In genomic region chr3:138906112-138906880, GRCm38 (mm10) we compare ENCODE assay signal across 8 mouse cellular contexts.
A peak's percentile ranks its signal among the peaks of the same experiment; 100 is the strongest.
DNase-seq lines count a peak whose midpoint lies in the region; ATAC-seq lines count a peak whose summit lies in the region.

No protein-coding gene starts in this region.

- no peaks in the 10 kb centered on the region for H3K27me3 ChIP-seq in limb, embryonic 10.5 days (ENCODE audit: low read depth, poor library complexity, severe bottlenecking)
- no peaks in the 10 kb centered on the region for H3K27me3 ChIP-seq in midbrain, embryonic 16.5 days (ENCODE audit: control insufficient read depth, insufficient read depth, low read depth, low read length)

- peaks cover 19% of the 10 kb centered on the region for H3K4me1 ChIP-seq in limb, embryonic 10.5 days
- H3K4me1 ChIP-seq in midbrain, embryonic 16.5 days (ENCODE audit: control insufficient read depth, insufficient read depth, low read length): no peaks in the 10 kb centered on the region

- H3K9ac ChIP-seq in midbrain, embryonic 16.5 days (ENCODE audit: low read depth, low read length): no peak overlapping the region

- no peak overlapping the region for H3K4me3 ChIP-seq in limb, embryonic 10.5 days
- no peak overlapping the region for H3K4me3 ChIP-seq in midbrain, embryonic 16.5 days (ENCODE audit: low read depth, low read length)

- H3K36me3 ChIP-seq in limb, embryonic 10.5 days: peaks cover 6% of the 10 kb centered on the region; the same call in 1 of the 2 replicates
- H3K36me3 ChIP-seq in midbrain, embryonic 16.5 days (ENCODE audit: control insufficient read depth, insufficient read depth, low read length): no peaks in the 10 kb centered on the region

- peak overlapping the region; percentile 82 for H3K27ac ChIP-seq in limb, embryonic 10.5 days
- peak overlapping the region; percentile 24; the same call in 1 of the 2 replicates for H3K27ac ChIP-seq in midbrain, embryonic 16.5 days (ENCODE audit: low read length)

- H3K4me2 ChIP-seq in midbrain, embryonic 16.5 days (ENCODE audit: low read length): no peak overlapping the region

- DNase-seq in 3T3-L1 (ENCODE audit: low read depth, low spot score): peak; percentile 92
- DNase-seq in adrenal gland, adult 2 months: peak; percentile 67
- DNase-seq in embryo, embryonic 11 days: peak; percentile 88
- peak; percentile 68 to 84 for DNase-seq in heart, adult 18-20 months
- peak; percentile 18 for DNase-seq in kidney, adult 11 months
- DNase-seq in limb, embryonic 10.5 days (ENCODE audit: low spot score): peak; percentile 82
- peak; percentile 82 for DNase-seq in testis, postnatal 10 days (ENCODE audit: low spot score)

- no peaks in the 10 kb centered on the region for H3K9me3 ChIP-seq in limb, embryonic 10.5 days (replicated peaks)
- H3K9me3 ChIP-seq in midbrain, embryonic 16.5 days (replicated peaks; ENCODE audit: control insufficient read depth, low read length, poor library complexity, severe bottlenecking): no peaks in the 10 kb centered on the region

- ATAC-seq in midbrain, embryonic 16.5 days: peak; percentile 84

- 30% methylated on average over 17 of the region's 17 CpGs for WGBS in limb, embryonic 10.5 days
- 35% methylated on average over 17 of the region's 17 CpGs for WGBS in midbrain, embryonic 16.5 days

Comparison
In these comparisons a context has a peak if more than half of its experiments do, and no peak if none do; other contexts are left out.
1. DNase-seq: peak in every context shown above with its lines; median percentile 92 in 3T3-L1; 88 in embryo, embryonic 11 days; 82 in limb, embryonic 10.5 days; 82 in testis, postnatal 10 days; 76 in heart, adult 18-20 months; 67 in adrenal gland, adult 2 months; 18 in kidney, adult 11 months.